Mouse (Mus musculus): ENCODE measurements around the gene Thop1.

DNA sequence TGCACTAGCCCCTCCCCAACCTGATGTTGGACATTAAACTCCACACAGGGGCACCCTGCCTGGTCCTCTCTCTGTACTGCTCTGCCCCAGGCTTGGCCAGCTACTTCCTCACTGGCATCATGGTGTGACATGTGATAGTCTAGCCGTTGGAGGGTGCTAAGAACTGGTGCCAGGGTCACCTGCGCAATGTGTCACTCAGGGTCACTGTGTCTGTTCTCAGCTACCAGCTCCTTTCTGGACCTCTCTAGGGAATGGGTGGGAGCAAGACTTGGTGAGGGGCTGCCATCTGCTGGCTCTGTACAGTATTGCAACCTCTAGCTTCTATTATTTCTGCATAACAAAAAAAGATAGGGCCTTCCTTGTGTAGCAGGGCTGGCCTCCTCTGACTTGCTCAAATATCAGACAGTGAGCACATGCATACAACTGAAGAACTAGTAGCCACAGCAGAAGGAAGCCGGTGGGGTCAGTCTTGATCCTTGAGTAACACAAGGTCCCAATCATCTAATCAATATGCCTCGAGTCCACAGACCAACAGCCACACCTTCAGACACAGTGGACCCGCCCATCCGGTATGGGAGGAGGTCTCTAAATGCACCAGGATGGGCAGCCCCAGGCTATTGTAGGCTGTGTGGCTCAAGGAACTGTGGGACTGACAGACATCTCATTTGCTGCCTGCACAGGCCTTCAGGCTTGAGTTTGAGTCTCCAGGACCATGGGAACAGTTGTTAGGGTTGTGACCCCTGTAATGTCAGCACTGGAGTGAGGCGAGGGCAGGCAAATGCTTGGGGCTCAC, 12.5 kb downstream of the Thop1 start:
- TF ChIP-seq TCF12 (IDR thresholded peaks at IDR 0.05; ENCODE audit: low read depth, low read length) (no peak), IRF4 (IDR thresholded peaks at IDR 0.05; ENCODE audit: low read depth, low read length) (no peak), CTCF (conservative IDR thresholded peaks at IDR 0.05 in 1 of 2, IDR thresholded peaks at IDR 0.05 in 1 of 2; ENCODE audit: low read depth in 2 of 2, low read length in 2 of 2) (peak; percentile 78 to 87), POLR2A (IDR thresholded peaks at IDR 0.05; ENCODE audit: low read depth, low read length) (no peak), CHD1 (IDR thresholded peaks at IDR 0.05; ENCODE audit: low read depth, low read length) (no peak), TBP (conservative IDR thresholded peaks at IDR 0.05; ENCODE audit: low read depth, low read length) (no peak), BHLHE40 (IDR thresholded peaks at IDR 0.05; ENCODE audit: low read depth, low read length) (no peak), JUND (conservative IDR thresholded peaks at IDR 0.05; ENCODE audit: low read depth, low read length) (no peak), EP300 (IDR thresholded peaks at IDR 0.05; ENCODE audit: low read length) (no peak), SMC3 (IDR thresholded peaks at IDR 0.05; ENCODE audit: low read depth, low read length) (peak; percentile 73), JUN (IDR thresholded peaks at IDR 0.05; ENCODE audit: insufficient read depth, low read depth, low read length) (no peak)

Measured in CH12.LX (cell line).